Comparison of ENCODE assay signal across 22 mouse cellular contexts in genomic region chr12:67035509-67036261, GRCm38 (mm10).
DNase-seq lines count a peak whose midpoint lies in the region; ATAC-seq and TF ChIP-seq lines count a peak whose summit lies in the region.
"Had no signal": no experiment of that assay in that cellular context is flagged by ENCODE, and none has a peak within 500 bp of the region (broad histone marks: within the 10 kb centered on the region; RNA-seq: fewer than 3 reads in every experiment).

No protein-coding gene starts in this region.

- whole genome bisulfite sequencing in kidney, embryonic 15.5 days = 41% methylated on average over 15 of the region's 15 CpGs
- 28% methylated on average over 15 of the region's 15 CpGs for WGBS in kidney, postnatal 0 days
- WGBS in kidney, adult 2 months = 35% methylated on average over 15 of the region's 15 CpGs
- 81% methylated on average over 15 of the region's 15 CpGs for WGBS in neural tube, embryonic 12.5 days

- DNase-seq in kidney, adult 8-10 months = no peak
- DNase-seq in kidney, postnatal 0 days (ENCODE audit: low spot score) = peak; percentile 44
- DNase-seq in kidney, adult 2 months = no peak
- no peak for DNase-seq in neural tube, embryonic 10.5 days (ENCODE audit: extremely low spot score, low spot score)
- DNase-seq: adrenal gland, adult 2 months; adrenal gland, postnatal 10 days; adrenal gland, postnatal 25 days; cerebellum, adult 11 months; cerebellum, adult 18-20 months; cerebellum, adult 8-10 months; cerebellum, adult 9-11 months; cerebellum, postnatal 14 days; cerebellum, postnatal 36 days; embryo, embryonic 11 days had no signal

- no peak overlapping the region for H3K4me2 ChIP-seq in kidney, embryonic 15.5 days
- H3K4me2 ChIP-seq in kidney, postnatal 0 days (ENCODE audit: low read length) = no peak overlapping the region
- H3K4me2 ChIP-seq in neural tube, embryonic 12.5 days (replicated peaks) = no peak overlapping the region
- H3K4me2 ChIP-seq: embryonic facial prominence, embryonic 13.5 days; embryonic facial prominence, embryonic 15.5 days; forebrain, embryonic 12.5 days had no signal

- H3K4me3 ChIP-seq in kidney, embryonic 15.5 days (replicated peaks) = no peak overlapping the region
- no peak overlapping the region for H3K4me3 ChIP-seq in kidney, postnatal 0 days (replicated peaks; ENCODE audit: low read depth, low read length)
- H3K4me3 ChIP-seq in kidney, adult 2 months (ENCODE audit: insufficient read depth, low read depth, low read length) = no peak overlapping the region
- no peak overlapping the region for H3K4me3 ChIP-seq in neural tube, embryonic 12.5 days
- H3K4me3 ChIP-seq: embryonic facial prominence, embryonic 13.5 days; embryonic facial prominence, embryonic 15.5 days; erythroblast, embryonic 14.5 days; forebrain, embryonic 10.5 days; forebrain, embryonic 12.5 days had no signal

- H3K36me3 ChIP-seq in kidney, embryonic 15.5 days = no peaks in the 10 kb centered on the region
- H3K36me3 ChIP-seq in kidney, postnatal 0 days (ENCODE audit: insufficient read depth, low read length) = no peaks in the 10 kb centered on the region
- no peaks in the 10 kb centered on the region for H3K36me3 ChIP-seq in kidney, adult 2 months (ENCODE audit: control insufficient read depth, insufficient read depth, low read length)
- no peaks in the 10 kb centered on the region for H3K36me3 ChIP-seq in neural tube, embryonic 12.5 days
- H3K36me3 ChIP-seq: embryonic facial prominence, embryonic 13.5 days; embryonic facial prominence, embryonic 15.5 days; forebrain, embryonic 10.5 days; forebrain, embryonic 12.5 days had no signal

- H3K4me1 ChIP-seq in kidney, embryonic 15.5 days = no peaks in the 10 kb centered on the region
- no peaks in the 10 kb centered on the region for H3K4me1 ChIP-seq in kidney, postnatal 0 days (replicated peaks; ENCODE audit: insufficient read depth, low read length)
- no peaks in the 10 kb centered on the region for H3K4me1 ChIP-seq in kidney, adult 2 months (ENCODE audit: control insufficient read depth, insufficient read depth, low read length)
- H3K4me1 ChIP-seq in neural tube, embryonic 12.5 days = no peaks in the 10 kb centered on the region
- H3K4me1 ChIP-seq: embryonic facial prominence, embryonic 13.5 days; embryonic facial prominence, embryonic 15.5 days; forebrain, embryonic 10.5 days; forebrain, embryonic 12.5 days had no signal

- no peak for TF ChIP-seq POLR2A in kidney, adult 2 months (IDR thresholded peaks at IDR 0.05; ENCODE audit: low read depth, low read length)

- no peaks in the 10 kb centered on the region for H3K9me3 ChIP-seq in kidney, embryonic 15.5 days (replicated peaks)
- no peaks in the 10 kb centered on the region for H3K9me3 ChIP-seq in kidney, postnatal 0 days (replicated peaks; ENCODE audit: low read length)
- no peaks in the 10 kb centered on the region for H3K9me3 ChIP-seq in neural tube, embryonic 12.5 days
- H3K9me3 ChIP-seq: embryonic facial prominence, embryonic 13.5 days; embryonic facial prominence, embryonic 15.5 days; forebrain, embryonic 10.5 days; forebrain, embryonic 12.5 days had no signal

- H3K27ac ChIP-seq in kidney, embryonic 15.5 days = no peak overlapping the region
- no peak overlapping the region for H3K27ac ChIP-seq in kidney, postnatal 0 days
- no peak overlapping the region for H3K27ac ChIP-seq in kidney, adult 2 months (ENCODE audit: insufficient read depth, low read depth, low read length)
- H3K27ac ChIP-seq in neural tube, embryonic 12.5 days = no peak overlapping the region
- H3K27ac ChIP-seq: embryonic facial prominence, embryonic 13.5 days; embryonic facial prominence, embryonic 15.5 days; forebrain, embryonic 10.5 days; forebrain, embryonic 12.5 days had no signal

- no peak overlapping the region for H3K9ac ChIP-seq in kidney, embryonic 15.5 days
- H3K9ac ChIP-seq in kidney, postnatal 0 days (ENCODE audit: low read depth, low read length) = no peak overlapping the region
- H3K9ac ChIP-seq in neural tube, embryonic 12.5 days = no peak overlapping the region
- H3K9ac ChIP-seq: embryonic facial prominence, embryonic 13.5 days; embryonic facial prominence, embryonic 15.5 days; forebrain, embryonic 12.5 days had no signal

- H3K27me3 ChIP-seq in kidney, embryonic 15.5 days = no peaks in the 10 kb centered on the region
- H3K27me3 ChIP-seq in kidney, postnatal 0 days (ENCODE audit: insufficient read depth, low read length) = no peaks in the 10 kb centered on the region
- H3K27me3 ChIP-seq in kidney, adult 2 months (replicated peaks; ENCODE audit: control insufficient read depth, insufficient read depth, low read length) = no peaks in the 10 kb centered on the region
- H3K27me3 ChIP-seq in neural tube, embryonic 12.5 days (replicated peaks) = no peaks in the 10 kb centered on the region
- H3K27me3 ChIP-seq: embryonic facial prominence, embryonic 13.5 days; embryonic facial prominence, embryonic 15.5 days; forebrain, embryonic 12.5 days had no signal

- peak; percentile 82 for ATAC-seq in kidney, embryonic 15.5 days (replicated peaks; ENCODE audit: low FRiP score)
- 0 out of 2 replicates have a peak, but pooled peaks have one; percentile 7 for ATAC-seq in kidney, postnatal 0 days (replicated peaks; ENCODE audit: low FRiP score, low read depth)
- 0 out of 2 replicates have a peak, but pooled peaks have one; percentile 48 for ATAC-seq in neural tube, embryonic 12.5 days (ENCODE audit: low FRiP score, low read depth)
- ATAC-seq: forebrain, embryonic 14.5 days had no signal

- TF ChIP-seq CTCF in kidney, postnatal 0 days (IDR thresholded peaks at IDR 0.05; ENCODE audit: low read depth) = no peak
- no peak for TF ChIP-seq CTCF in kidney, adult 2 months (conservative IDR thresholded peaks at IDR 0.05; ENCODE audit: insufficient read depth, insufficient read length, low read depth, low read length)

Comparison
In these comparisons a context has a peak if more than half of its experiments do, and no peak if none do; other contexts are left out.
1. ATAC-seq: peak in every context shown above with its lines; median percentile 82 in kidney, embryonic 15.5 days; 48 in neural tube, embryonic 12.5 days; 7 in kidney, postnatal 0 days.